Mouse (Mus musculus) heart, adult 2 months (tissue): ENCODE results near the gene Best1.

Source experiments
- CTCF ChIP-seq: fragments of 200-600 bp; IDR thresholded peaks from 2 replicates; pipeline ENCODE4 v1.8.1; 2022; ENCODE audit warnings: antibody characterized with exemption, mild to moderate bottlenecking, moderate library complexity
- POLR2A ChIP-seq: fragments of 200-500 bp; IDR thresholded peaks from 2 replicates; pipeline ENCODE4 v1.6.1; 2011; ENCODE audit warnings: mild to moderate bottlenecking, low read depth, low read length, control low read depth; ENCODE audit not compliant: insufficient read depth

DNA sequence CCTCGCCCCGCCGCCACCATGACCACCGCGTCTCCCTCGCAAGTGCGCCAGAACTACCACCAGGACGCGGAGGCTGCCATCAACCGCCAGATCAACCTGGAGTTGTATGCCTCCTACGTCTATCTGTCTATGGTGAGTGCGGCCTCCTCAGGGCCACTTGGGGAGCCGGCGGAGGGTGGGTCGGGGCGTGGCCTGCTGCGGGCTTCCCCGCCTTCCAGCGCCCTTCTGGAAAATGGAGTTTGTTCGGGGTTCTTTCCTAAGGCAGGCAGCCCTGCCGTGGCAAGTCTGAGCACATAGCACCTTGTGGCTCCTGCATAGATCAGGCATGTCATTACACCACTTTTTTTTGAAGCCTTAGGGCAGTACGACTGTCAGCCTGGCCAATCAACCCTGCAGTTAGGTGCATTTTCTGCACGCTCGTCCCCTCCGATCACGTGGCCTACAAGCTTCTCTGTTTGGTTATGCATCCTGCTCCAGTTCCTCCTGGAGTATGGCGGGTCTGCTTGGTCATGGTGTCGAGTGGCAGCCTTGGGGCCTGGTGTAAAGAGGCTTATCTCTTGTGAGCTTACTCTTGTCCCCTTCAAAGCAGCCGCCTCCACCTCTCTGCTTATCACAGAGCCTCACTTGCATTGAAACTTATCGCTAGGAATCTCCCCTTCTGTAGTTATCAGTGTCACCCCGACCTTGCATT, 18.4 kb downstream of the Best1 start:
- no peak for TF ChIP-seq CTCF
- no peak for TF ChIP-seq POLR2A
